Mouse (Mus musculus) limb, embryonic 14.5 days (tissue): Measurements from ENCODE around the gene St3gal5. TPM values are rescaled to one million over a fixed set of nuclear protein-coding genes. Genes with fewer than 3 reads are reported as not detected.

ENCODE experiments used
- ATAC-seq: fragments of 200-750 bp; cut with Nextera tagmentation; 2 replicates; pipeline ENCODE4 v1.8.0; 2017; ENCODE audit warnings: low read depth, moderate number of reproducible peaks, moderate TSS enrichment; ENCODE audit not compliant: low FRiP score
- DNase-seq: peaks from one replicate; pipeline ENCODE4 v3.0.0-alpha.2; 2015; ENCODE audit warnings: low spot score
- H3K27ac ChIP-seq: fragments of 300-500 bp; sonication (generic); replicated peaks from 2 replicates; pipeline ENCODE4 v1.5.1; 2014; ENCODE audit warnings: low read depth, mild to moderate bottlenecking, low read length, moderate library complexity, mixed read lengths
- H3K27me3 ChIP-seq: fragments of 300-500 bp; sonication (generic); 2 replicates; pipeline ENCODE4 v1.6.1; 2014; ENCODE audit warnings: low read length, mixed read lengths; ENCODE audit not compliant: control insufficient read depth, insufficient read depth
- H3K36me3 ChIP-seq: fragments of 300-500 bp; sonication (generic); 2 replicates; pipeline ENCODE4 v1.6.1; 2014; ENCODE audit warnings: mild to moderate bottlenecking, low read length, moderate library complexity, mixed read lengths; ENCODE audit not compliant: control insufficient read depth, insufficient read depth
- H3K4me1 ChIP-seq: fragments of 300-500 bp; sonication (generic); 2 replicates; pipeline ENCODE4 v1.6.1; 2014; ENCODE audit warnings: antibody characterized with exemption, low read length, mixed read lengths; ENCODE audit not compliant: control insufficient read depth, insufficient read depth
- H3K4me2 ChIP-seq: fragments of 300-500 bp; sonication (generic); replicated peaks from 2 replicates; pipeline ENCODE4 v1.6.1; 2014; ENCODE audit warnings: low read depth, mild to moderate bottlenecking, low read length, moderate library complexity; ENCODE audit not compliant: severe bottlenecking
- H3K4me3 ChIP-seq: fragments of 300-500 bp; sonication (generic); replicated peaks from 2 replicates; pipeline ENCODE4 v1.5.1; 2014; ENCODE audit warnings: low read length
- H3K9ac ChIP-seq: fragments of 300-500 bp; sonication (generic); 2 replicates; pipeline ENCODE4 v1.6.1; 2014; ENCODE audit warnings: mild to moderate bottlenecking, low read depth, low read length, moderate library complexity; ENCODE audit not compliant: severe bottlenecking
- H3K9me3 ChIP-seq: fragments of 300-500 bp; sonication (generic); 2 replicates; pipeline ENCODE4 v1.6.1; 2016; ENCODE audit warnings: low read length; ENCODE audit not compliant: control insufficient read depth
- POLR2A ChIP-seq: fragments of 200-500 bp; IDR thresholded peaks from 2 replicates; pipeline ENCODE4 v1.8.0; 2012; ENCODE audit warnings: inconsistent platforms, mild to moderate bottlenecking, moderate library complexity, borderline replicate concordance; ENCODE audit not compliant: insufficient read depth, insufficient read length; ENCODE audit errors: extremely low read depth
- WGBS: fragments of 180-500 bp; shearing (Covaris S2); extraction: QIAGEN DNeasy Blood & Tissue Kit; methylation state at CpG from one replicate; pipeline ENCODE4 v1.1.7; 2014; 5-methylcytosine and 5-hydroxymethylcytosine counted together
- polyA plus RNA-seq, 2 experiments: library from polyadenylated mRNA; depleted of rRNA in 1 of 2; stranded (reverse) in 1 of 2; unstranded in 1 of 2; fragments of >200 nt; fragmentation: Nextera tagmentation in 1 of 2; extraction: Ambion mirVana in 1 of 2; gene quantifications; 2 replicates each; pipeline versions ENCODE4 v1.2.1 to v1.2.3; 2012 to 2014

The St3gal5 gene
- polyA plus RNA-seq, 2 experiments: 26.1 to 30.3 TPM

- Histone ChIP-seq H3K36me3 (no peaks in the 10 kb centered on the region), H3K9ac (no peak overlapping the region), H3K4me2 (no peak overlapping the region), H3K27ac (no peak overlapping the region), H3K4me1 (no peaks in the 10 kb centered on the region), H3K27me3 (no peaks in the 10 kb centered on the region), H3K4me3 (no peak overlapping the region), H3K9me3 (no peaks in the 10 kb centered on the region)
- no peak for TF ChIP-seq POLR2A
- DNase-seq: no peak
- ATAC-seq: no peak
- WGBS: 77% methylated on average over 4 of the region's 4 CpGs
Observed at GRCm38 (mm10) chr6:72068436-72068835, 29.0 kb upstream of the St3gal5 start.

- H3K9me3 ChIP-seq: no peaks in the 10 kb centered on the region
- H3K4me2 ChIP-seq: no peak overlapping the region
- no peaks in the 10 kb centered on the region for H3K4me1 ChIP-seq
- no peak overlapping the region for H3K9ac ChIP-seq
- H3K36me3 ChIP-seq: no peaks in the 10 kb centered on the region
- no peak overlapping the region for H3K27ac ChIP-seq
- H3K4me3 ChIP-seq: no peak overlapping the region
- DNase-seq (no peak), ATAC-seq (no peak)
- 68% methylated on average over 5 of the region's 5 CpGs for WGBS
- no peaks in the 10 kb centered on the region for H3K27me3 ChIP-seq
- TF ChIP-seq POLR2A: no peak
Observed at GRCm38 (mm10) chr6:72071281-72071870, 26.0 kb upstream of the St3gal5 start.

GRCm38 (mm10) chr6:72073781-72074180, 23.6 kb upstream of the St3gal5 start:
- 89% methylated on average over 4 of the region's 4 CpGs for WGBS
- Histone ChIP-seq H3K27me3 (no peaks in the 10 kb centered on the region), H3K9me3 (no peaks in the 10 kb centered on the region), H3K27ac (no peak overlapping the region), H3K4me3 (no peak overlapping the region), H3K36me3 (no peaks in the 10 kb centered on the region), H3K9ac (no peak overlapping the region), H3K4me1 (no peaks in the 10 kb centered on the region), H3K4me2 (no peak overlapping the region)
- no peak for TF ChIP-seq POLR2A
- ATAC-seq (no peak), DNase-seq (no peak)

DNA sequence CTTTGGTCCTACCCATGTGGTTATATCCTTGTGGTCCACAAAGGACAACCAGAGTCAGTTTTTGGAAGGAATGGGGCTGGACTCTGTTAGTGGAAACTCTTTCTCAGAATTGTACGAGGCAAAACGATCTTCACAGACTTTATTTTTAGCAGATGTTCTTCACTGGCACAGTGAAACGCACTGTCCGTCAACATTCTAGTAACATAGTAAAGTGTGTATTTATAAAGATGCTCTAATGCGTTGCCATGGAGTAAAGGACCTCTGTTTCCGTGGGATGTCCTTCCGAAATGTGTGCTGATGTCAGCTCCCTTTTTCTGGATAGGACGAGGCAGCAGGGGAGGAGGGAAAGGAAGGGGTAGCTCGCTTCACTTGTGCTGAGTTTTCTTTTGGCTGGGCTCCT, 20.9 kb upstream of the St3gal5 start:
- H3K9ac ChIP-seq: no peak overlapping the region
- no peaks in the 10 kb centered on the region for H3K9me3 ChIP-seq
- H3K36me3 ChIP-seq: no peaks in the 10 kb centered on the region
- TF ChIP-seq POLR2A: no peak
- H3K4me3 ChIP-seq: no peak overlapping the region
- H3K27me3 ChIP-seq: no peaks in the 10 kb centered on the region
- no peaks in the 10 kb centered on the region for H3K4me1 ChIP-seq
- 0 out of 2 replicates have a peak overlapping the region, but pooled peaks have one; percentile 1 for H3K27ac ChIP-seq
- no peak overlapping the region for H3K4me2 ChIP-seq
- 68% methylated on average over 9 of the region's 9 CpGs for WGBS
- ATAC-seq (peak; percentile 19; the same call in 1 of the 2 replicates), DNase-seq (no peak)

DNA sequence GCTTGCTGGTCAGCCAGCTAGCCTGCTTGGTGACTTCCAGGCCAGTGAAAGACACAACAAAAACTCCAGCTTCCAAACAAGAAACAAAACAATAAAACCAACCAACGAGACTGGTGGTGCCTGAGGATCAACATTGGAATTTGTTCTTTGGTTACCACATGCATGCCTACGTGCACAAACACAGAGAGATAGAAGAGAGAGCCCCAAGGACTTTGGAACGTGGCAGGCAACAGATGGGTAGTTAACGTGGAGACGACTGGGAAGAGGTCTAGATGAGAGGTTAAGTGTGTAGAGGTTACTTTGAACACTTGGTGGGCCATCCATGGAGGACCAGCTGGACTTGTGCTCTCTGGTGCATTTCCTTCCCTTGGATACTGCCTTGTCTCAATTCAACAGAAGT, 19.2 kb upstream of the St3gal5 start:
- Histone ChIP-seq H3K4me1 (no peaks in the 10 kb centered on the region), H3K36me3 (no peaks in the 10 kb centered on the region), H3K9ac (no peak overlapping the region), H3K9me3 (no peaks in the 10 kb centered on the region), H3K27me3 (no peaks in the 10 kb centered on the region), H3K27ac (no peak overlapping the region), H3K4me2 (no peak overlapping the region), H3K4me3 (no peak overlapping the region)
- 74% methylated on average over 5 of the region's 5 CpGs for WGBS
- ATAC-seq (no peak), DNase-seq (no peak)
- no peak for TF ChIP-seq POLR2A

DNA sequence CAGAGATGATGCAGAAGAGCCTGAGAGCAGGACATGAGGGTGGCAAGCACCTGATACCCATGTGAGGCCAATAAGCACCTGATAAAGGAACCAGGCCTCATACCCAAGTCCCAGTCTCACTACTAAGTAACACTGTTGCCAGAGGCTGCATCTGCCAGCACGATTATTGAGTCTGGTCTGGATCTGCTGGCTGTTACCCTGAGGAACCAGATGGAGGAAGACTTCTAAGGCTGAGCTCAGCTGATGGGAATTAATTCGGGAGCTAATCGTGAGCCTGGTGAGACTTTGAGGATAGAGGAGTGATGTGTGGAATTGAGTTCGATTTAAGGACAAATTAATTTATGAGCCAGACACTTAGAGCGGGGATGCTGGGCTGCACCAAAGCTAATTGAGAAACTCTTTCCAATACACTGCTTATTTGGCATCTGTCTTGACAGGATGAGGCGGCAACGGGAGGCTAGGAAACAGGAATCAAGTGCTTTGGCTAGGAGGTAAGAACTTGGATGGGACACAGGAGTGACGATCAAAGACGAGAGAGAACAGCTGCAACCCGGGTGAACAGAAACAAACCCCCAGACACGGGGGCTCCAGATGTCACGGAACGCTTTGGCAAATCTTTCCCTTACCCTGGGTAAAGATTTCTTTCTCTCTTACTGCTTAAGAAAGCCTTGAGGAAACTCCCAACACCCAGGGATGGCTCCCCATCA, 15.9 kb upstream of the St3gal5 start:
- no peaks in the 10 kb centered on the region for H3K36me3 ChIP-seq
- ATAC-seq: no peak
- 84% methylated on average over 13 of the region's 13 CpGs for WGBS

More for the DNA sequence above, 15.9 kb upstream of the St3gal5 start:
- no peak for DNase-seq
- Histone ChIP-seq H3K27ac (no peak overlapping the region), H3K9ac (no peak overlapping the region), H3K4me2 (no peak overlapping the region), H3K4me3 (no peak overlapping the region), H3K27me3 (no peaks in the 10 kb centered on the region), H3K9me3 (no peaks in the 10 kb centered on the region), H3K4me1 (no peaks in the 10 kb centered on the region)
- TF ChIP-seq POLR2A: no peak
